Mouse (Mus musculus): ENCODE data around the gene Fbxo36.

- no peak for TF ChIP-seq TAL1 (IDR thresholded peaks at IDR 0.05; ENCODE audit: low read length)
- no peak for TF ChIP-seq GATA1 (IDR thresholded peaks at IDR 0.05; ENCODE audit: low read length)
Observed at GRCm38 (mm10) chr1:84943549-84943948, 103.9 kb downstream of the Fbxo36 start.

Data from erythroblast, embryonic 14.5 days (primary cell).